In genomic region chr6:120937999-120938608, GRCm38 (mm10) we compare ENCODE assay signal across 21 mouse cellular contexts. TPM values are rescaled to one million over a fixed set of nuclear protein-coding genes. Genes with fewer than 3 reads are reported as not detected.
DNase-seq lines count a peak whose midpoint lies in the region; ATAC-seq and TF ChIP-seq lines count a peak whose summit lies in the region.
"Had no signal": no experiment of that assay in that cellular context is flagged by ENCODE, and none has a peak within 500 bp of the region (broad histone marks: within the 10 kb centered on the region; RNA-seq: fewer than 3 reads in every experiment).

No protein-coding gene starts in this region.

- no peak overlapping the region for H3K27ac ChIP-seq in forebrain, embryonic 11.5 days (ENCODE audit: low read depth, low read length)
- H3K27ac ChIP-seq in forebrain, embryonic 15.5 days (replicated peaks) = no peak overlapping the region
- H3K27ac ChIP-seq in neural tube, embryonic 12.5 days = no peak overlapping the region
- no peak overlapping the region for H3K27ac ChIP-seq in neural tube, embryonic 15.5 days (replicated peaks)
- peak overlapping the region; percentile 99 for H3K27ac ChIP-seq in CH12.LX (ENCODE audit: insufficient read depth, low read depth)
- H3K27ac ChIP-seq in liver, postnatal 0 days (ENCODE audit: low read depth) = no peak overlapping the region
- H3K27ac ChIP-seq: forebrain, embryonic 12.5 days; heart, adult 2 months; heart, embryonic 15.5 days; hindbrain, embryonic 13.5 days had no signal

- peak; percentile 71 for TF ChIP-seq POLR2A in CH12.LX (IDR thresholded peaks at IDR 0.05; ENCODE audit: low read depth, low read length)

- 83% methylated on average over 11 of the region's 11 CpGs for WGBS in forebrain, embryonic 11.5 days
- WGBS in forebrain, embryonic 15.5 days = 89% methylated on average over 11 of the region's 11 CpGs
- 85% methylated on average over 11 of the region's 11 CpGs for WGBS in neural tube, embryonic 12.5 days
- whole genome bisulfite sequencing in neural tube, embryonic 15.5 days = 86% methylated on average over 11 of the region's 11 CpGs
- 75% methylated on average over 11 of the region's 11 CpGs for WGBS in liver, postnatal 0 days (ENCODE audit: insufficient replicate concordance)

- no peaks in the 10 kb centered on the region for H3K4me1 ChIP-seq in forebrain, embryonic 11.5 days (replicated peaks; ENCODE audit: control insufficient read depth, insufficient read depth, low read length)
- H3K4me1 ChIP-seq in forebrain, embryonic 15.5 days = no peaks in the 10 kb centered on the region
- H3K4me1 ChIP-seq in neural tube, embryonic 12.5 days = no peaks in the 10 kb centered on the region
- H3K4me1 ChIP-seq in neural tube, embryonic 15.5 days = no peaks in the 10 kb centered on the region
- H3K4me1 ChIP-seq in CH12.LX (ENCODE audit: control insufficient read depth in 1 of 2, insufficient read depth in 2 of 2) = peaks cover 41 to 50% of the 10 kb centered on the region in 2 experiments
- peaks cover 2% of the 10 kb centered on the region for H3K4me1 ChIP-seq in liver, postnatal 0 days (ENCODE audit: insufficient read depth)
- H3K4me1 ChIP-seq: heart, embryonic 15.5 days; hindbrain, embryonic 13.5 days had no signal

- no peaks in the 10 kb centered on the region for H3K36me3 ChIP-seq in forebrain, embryonic 11.5 days (ENCODE audit: control insufficient read depth, insufficient read depth, low read length)
- H3K36me3 ChIP-seq in forebrain, embryonic 15.5 days = peaks cover 15% of the 10 kb centered on the region
- peaks cover 22% of the 10 kb centered on the region for H3K36me3 ChIP-seq in neural tube, embryonic 12.5 days
- H3K36me3 ChIP-seq in neural tube, embryonic 15.5 days = peaks cover 32% of the 10 kb centered on the region
- H3K36me3 ChIP-seq in CH12.LX (replicated peaks in 1 of 2; ENCODE audit: control insufficient read depth in 1 of 2, insufficient read depth in 1 of 2, low read length in 1 of 2) = peaks cover 8 to 42% of the 10 kb centered on the region in 2 experiments
- 0 out of 2 replicates have a peak, but pooled peaks cover 4% of the 10 kb centered on the region for H3K36me3 ChIP-seq in liver, postnatal 0 days (replicated peaks; ENCODE audit: insufficient read depth, low read length)

- DNase-seq in forebrain, embryonic 11.5 days (ENCODE audit: low spot score) = no peak
- DNase-seq in CH12.LX (ENCODE audit: extremely low read depth) = peak; percentile 96
- no peak for DNase-seq in liver, postnatal 0 days
- DNase-seq in embryo, embryonic 10 days (ENCODE audit: low spot score) = no peak
- DNase-seq: adrenal gland, postnatal 14 days; cerebellum, adult 11-12 months; cerebellum, adult 9-10 months; cerebellum, postnatal 36 days; forebrain, postnatal 0 days; gastrocnemius, postnatal 14 days; heart, adult 2 months; heart, postnatal 14 days had no signal

- no peak overlapping the region for H3K9ac ChIP-seq in forebrain, embryonic 11.5 days (ENCODE audit: low read length)
- no peak overlapping the region for H3K9ac ChIP-seq in forebrain, embryonic 15.5 days (replicated peaks)
- H3K9ac ChIP-seq in neural tube, embryonic 12.5 days = no peak overlapping the region
- no peak overlapping the region for H3K9ac ChIP-seq in neural tube, embryonic 15.5 days (replicated peaks)
- H3K9ac ChIP-seq in CH12.LX (ENCODE audit: insufficient read depth, low read depth) = peak overlapping the region; percentile 89
- no peak overlapping the region for H3K9ac ChIP-seq in liver, postnatal 0 days (replicated peaks)
- H3K9ac ChIP-seq: forebrain, embryonic 12.5 days; forebrain, postnatal 0 days; heart, embryonic 15.5 days; hindbrain, embryonic 13.5 days had no signal

- peaks cover 30% of the 10 kb centered on the region for H3K79me2 ChIP-seq in CH12.LX (replicated peaks; ENCODE audit: control insufficient read depth, extremely low read depth, insufficient read depth, poor library complexity, severe bottlenecking)

- dilution Hi-C loops in CH12.LX (cut with MboI; ENCODE audit: extremely low pct_ligation_motif_present, extremely low pct_unique_long_range_greater_than_20kb, low sequenced_read_pairs) = no loop called here

- no peak overlapping the region for H3K4me2 ChIP-seq in forebrain, embryonic 11.5 days (ENCODE audit: low read depth, low read length, severe bottlenecking)
- no peak overlapping the region for H3K4me2 ChIP-seq in forebrain, embryonic 15.5 days (replicated peaks)
- H3K4me2 ChIP-seq in neural tube, embryonic 12.5 days (replicated peaks) = no peak overlapping the region
- H3K4me2 ChIP-seq in neural tube, embryonic 15.5 days = no peak overlapping the region
- peak overlapping the region; percentile 91 for H3K4me2 ChIP-seq in CH12.LX (ENCODE audit: insufficient read depth, low read depth, poor library complexity, severe bottlenecking)
- no peak overlapping the region for H3K4me2 ChIP-seq in liver, postnatal 0 days (ENCODE audit: low read depth, low read length)
- H3K4me2 ChIP-seq: forebrain, embryonic 12.5 days; heart, embryonic 11.5 days; heart, embryonic 15.5 days; hindbrain, embryonic 13.5 days had no signal

- peak; percentile 44; the same call in 1 of the 2 replicates for ATAC-seq in forebrain, embryonic 11.5 days (replicated peaks; ENCODE audit: low FRiP score)
- ATAC-seq in forebrain, embryonic 15.5 days (replicated peaks) = no peak
- ATAC-seq in neural tube, embryonic 12.5 days (ENCODE audit: low FRiP score, low read depth) = 0 out of 2 replicates have a peak, but pooled peaks have one; percentile 29
- ATAC-seq in neural tube, embryonic 15.5 days (ENCODE audit: low FRiP score) = no peak
- 0 out of 2 replicates have a peak, but pooled peaks have one; percentile 27 for ATAC-seq in liver, postnatal 0 days
- ATAC-seq: activated CD4-positive, CD25-positive, alpha-beta regulatory T cell, adult 4 months; forebrain, postnatal 0 days; Patski had no signal

- TF ChIP-seq RAD21 in CH12.LX (IDR thresholded peaks at IDR 0.05; ENCODE audit: low read depth, low read length) = no peak; the same call in none of the 2 replicates

- 0 out of 4 replicates have a peak, but pooled peaks of 1 of the 2 experiments have one; percentile 0 for TF ChIP-seq CTCF in CH12.LX (conservative IDR thresholded peaks at IDR 0.05 in 1 of 2, IDR thresholded peaks at IDR 0.05 in 1 of 2; ENCODE audit: low read depth in 2 of 2, low read length in 2 of 2)
- no peak for TF ChIP-seq CTCF in liver, postnatal 0 days (IDR thresholded peaks at IDR 0.05; ENCODE audit: low read depth)

- H3K4me3 ChIP-seq in forebrain, embryonic 11.5 days (ENCODE audit: low read depth, low read length) = no peak overlapping the region
- no peak overlapping the region for H3K4me3 ChIP-seq in forebrain, embryonic 15.5 days
- H3K4me3 ChIP-seq in neural tube, embryonic 12.5 days = no peak overlapping the region
- H3K4me3 ChIP-seq in neural tube, embryonic 15.5 days (replicated peaks) = no peak overlapping the region
- peak overlapping the region; percentile 64 to 94 (median 80) for H3K4me3 ChIP-seq in CH12.LX (replicated peaks in 1 of 3; ENCODE audit: low read depth in 2 of 3, low read length in 2 of 3, poor library complexity in 1 of 3)
- H3K4me3 ChIP-seq in liver, postnatal 0 days (ENCODE audit: low read depth, low read length) = no peak overlapping the region
- H3K4me3 ChIP-seq: forebrain, embryonic 12.5 days; heart, adult 2 months; heart, embryonic 15.5 days; hindbrain, embryonic 13.5 days had no signal

- TF ChIP-seq EP300 in CH12.LX (IDR thresholded peaks at IDR 0.05; ENCODE audit: low read length) = peak; percentile 82
- no peak for TF ChIP-seq EP300 in liver, postnatal 0 days (IDR thresholded peaks at IDR 0.05; ENCODE audit: low read depth)

- H3K9me3 ChIP-seq in forebrain, embryonic 11.5 days (ENCODE audit: control insufficient read depth, low read length) = no peaks in the 10 kb centered on the region
- H3K9me3 ChIP-seq in forebrain, embryonic 15.5 days = no peaks in the 10 kb centered on the region
- no peaks in the 10 kb centered on the region for H3K9me3 ChIP-seq in neural tube, embryonic 12.5 days
- no peaks in the 10 kb centered on the region for H3K9me3 ChIP-seq in neural tube, embryonic 15.5 days (replicated peaks)
- no peaks in the 10 kb centered on the region for H3K9me3 ChIP-seq in CH12.LX (replicated peaks; ENCODE audit: low read length)
- H3K9me3 ChIP-seq in liver, postnatal 0 days (ENCODE audit: low read length) = no peaks in the 10 kb centered on the region
- H3K9me3 ChIP-seq: forebrain, embryonic 12.5 days; heart, embryonic 15.5 days; hindbrain, embryonic 13.5 days had no signal

- no peaks in the 10 kb centered on the region for H3K27me3 ChIP-seq in forebrain, embryonic 11.5 days (ENCODE audit: control insufficient read depth, insufficient read depth, low read length)
- no peaks in the 10 kb centered on the region for H3K27me3 ChIP-seq in forebrain, embryonic 15.5 days
- no peaks in the 10 kb centered on the region for H3K27me3 ChIP-seq in neural tube, embryonic 12.5 days (replicated peaks)
- H3K27me3 ChIP-seq in neural tube, embryonic 15.5 days (replicated peaks) = no peaks in the 10 kb centered on the region
- H3K27me3 ChIP-seq in CH12.LX (replicated peaks) = no peaks in the 10 kb centered on the region
- no peaks in the 10 kb centered on the region for H3K27me3 ChIP-seq in liver, postnatal 0 days (ENCODE audit: insufficient read depth, low read length)
- H3K27me3 ChIP-seq: forebrain, embryonic 12.5 days; heart, embryonic 15.5 days; hindbrain, embryonic 13.5 days; Patski had no signal

- in situ Hi-C loops in CH12.LX (cut with MboI; ENCODE audit: low pct_ligation_motif_present, low pct_unique_long_range_greater_than_20kb, low sequenced_read_pairs) = no loop called here

TF ChIP-seq in CH12.LX, 34 proteins besides CTCF, POLR2A, EP300 and RAD21 (continues in another document):
- TF ChIP-seq CHD2 (IDR thresholded peaks at IDR 0.05; ENCODE audit: low read length) (peak; percentile 98), E2F4 (IDR thresholded peaks at IDR 0.05; ENCODE audit: insufficient replicate concordance, low read depth, low read length) (no peak), HCFC1 (IDR thresholded peaks at IDR 0.05; ENCODE audit: low read depth, low read length) (peak; percentile 60), MXI1 (IDR thresholded peaks at IDR 0.05; ENCODE audit: low read depth, low read length) (peak; percentile 77; the same call in 1 of the 2 replicates), MAX (IDR thresholded peaks at IDR 0.05; ENCODE audit: low read length) (peak; percentile 68; the same call in 1 of the 2 replicates), TCF12 (IDR thresholded peaks at IDR 0.05; ENCODE audit: low read depth, low read length) (peak; percentile 96), ZC3H11A (IDR thresholded peaks at IDR 0.05; ENCODE audit: low read depth, low read length) (no peak)

RNA-seq across cellular contexts. Expression of gene Bid, which starts 21.5 kb away (rescaled TPM):
- 15.0 and 16.0 TPM in 2 replicates for polyA plus RNA-seq in forebrain, embryonic 11.5 days (2014; fragmentation: Nextera tagmentation; extraction: Ambion mirVana)
- polyA plus RNA-seq in forebrain, embryonic 15.5 days (2015; fragmentation: Nextera tagmentation; extraction: Ambion mirVana) = 24.3 TPM in 2 replicates
- polyA plus RNA-seq in neural tube, embryonic 12.5 days (2016; fragmentation: Nextera tagmentation; extraction: Ambion mirVana) = 20.0 and 21.0 TPM in 2 replicates
- 38.7 and 43.0 TPM in 2 replicates for polyA plus RNA-seq in neural tube, embryonic 15.5 days (2015; fragmentation: Nextera tagmentation; extraction: Ambion mirVana)
- total RNA-seq in CH12.LX (2012; rRNA removed) = 102 and 118 TPM in 2 replicates
- total RNA-seq in CH12.LX (2014; rRNA removed) = 132 and 148 TPM in 2 replicates
- polyA plus RNA-seq in CH12.LX (2012; ENCODE audit: insufficient read length, low read depth) = 129 and 144 TPM in 2 replicates
- 24.6 and 24.7 TPM in 2 replicates for polyA plus RNA-seq in liver, postnatal 0 days (2015; fragmentation: Nextera tagmentation; extraction: Ambion mirVana)

Comparison
In these comparisons a context has a peak if more than half of its experiments do, and no peak if none do; other contexts are left out.
1. ATAC-seq: peak in forebrain, embryonic 11.5 days (single experiment), neural tube, embryonic 12.5 days (single experiment) and liver, postnatal 0 days (single experiment); none in forebrain, embryonic 15.5 days (single experiment) and neural tube, embryonic 15.5 days (single experiment).
2. H3K4me3 ChIP-seq: peak in CH12.LX (3 of 3); none in forebrain, embryonic 11.5 days (single experiment), forebrain, embryonic 15.5 days (single experiment), neural tube, embryonic 12.5 days (single experiment), neural tube, embryonic 15.5 days (single experiment) and liver, postnatal 0 days (single experiment).